Mouse (Mus musculus) urinary bladder, adult 18-20 months (tissue): Measurements from ENCODE around the gene Wdr77.
"Not testable (repeated sequence)": the region's sequence is repeated elsewhere in the genome, so short reads cannot be mapped to it uniquely, and the experiment has no call there.

Experiments used
- DNase-seq, 2 experiments: peaks; one replicate each; pipeline ENCODE4 v3.0.0; 2022; ENCODE audit warnings: low spot score in 2 of 2, mixed read lengths in 2 of 2

Wdr77 gene

DNA sequence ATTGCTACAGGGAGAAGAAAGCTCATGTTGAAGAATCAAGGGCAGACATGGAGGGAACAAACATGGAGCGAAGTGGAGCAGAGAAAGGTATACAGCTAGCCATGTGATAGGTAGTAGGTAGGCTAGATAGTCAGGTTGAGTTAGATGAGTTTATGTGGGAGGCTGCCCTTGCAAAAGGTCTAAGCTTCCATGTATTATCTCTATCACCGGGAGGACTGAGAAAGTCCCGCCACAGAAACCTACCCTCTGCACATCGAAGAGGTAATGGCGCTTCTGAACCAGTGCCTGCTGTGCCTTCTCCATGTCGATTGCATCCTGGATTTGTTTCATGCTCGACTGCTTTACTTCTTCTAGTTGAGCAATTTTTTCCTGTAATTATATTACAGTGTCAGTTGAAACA, 7.8 kb upstream of the Wdr77 start:
- no peak for DNase-seq

DNA sequence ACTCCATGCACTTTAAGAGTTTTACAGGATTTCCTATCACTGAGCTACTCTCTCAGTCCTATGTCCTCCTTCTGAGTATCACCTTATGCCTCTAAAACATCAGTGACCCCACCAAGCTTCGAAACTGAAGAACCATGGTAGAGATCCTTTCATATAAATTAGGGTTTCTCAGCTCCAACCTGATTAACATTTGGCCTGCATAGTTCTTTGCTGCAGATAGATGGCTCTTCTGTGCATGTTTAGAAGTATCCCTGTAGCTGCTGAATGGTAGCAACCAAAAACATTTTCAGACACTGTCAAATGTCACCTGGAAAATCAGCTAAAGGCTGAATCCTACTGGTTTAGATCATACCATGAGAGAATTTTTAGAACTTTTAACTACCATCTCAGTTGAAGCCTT, 1.9 kb upstream of the Wdr77 start:
- no peak for DNase-seq

DNA sequence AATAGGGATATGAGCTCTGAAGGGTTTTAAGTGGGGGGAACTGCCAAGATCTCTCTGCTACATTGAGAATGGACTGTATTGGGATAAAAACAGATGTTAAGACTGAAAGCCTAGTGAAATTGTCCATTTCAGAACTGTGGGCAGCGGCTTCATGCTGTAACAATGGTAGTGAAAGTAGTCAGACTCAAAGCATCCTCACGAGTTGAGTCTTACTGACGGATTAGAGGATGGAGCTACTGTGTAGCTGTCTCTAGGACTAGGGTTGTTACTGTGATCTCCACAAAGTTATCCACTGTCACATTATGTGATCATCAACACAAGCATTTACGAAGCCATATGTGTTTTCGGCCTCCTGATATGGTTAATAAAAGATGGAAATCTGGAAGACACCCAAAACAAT, 965 bp upstream of the Wdr77 start:
- no peak for DNase-seq

DNA sequence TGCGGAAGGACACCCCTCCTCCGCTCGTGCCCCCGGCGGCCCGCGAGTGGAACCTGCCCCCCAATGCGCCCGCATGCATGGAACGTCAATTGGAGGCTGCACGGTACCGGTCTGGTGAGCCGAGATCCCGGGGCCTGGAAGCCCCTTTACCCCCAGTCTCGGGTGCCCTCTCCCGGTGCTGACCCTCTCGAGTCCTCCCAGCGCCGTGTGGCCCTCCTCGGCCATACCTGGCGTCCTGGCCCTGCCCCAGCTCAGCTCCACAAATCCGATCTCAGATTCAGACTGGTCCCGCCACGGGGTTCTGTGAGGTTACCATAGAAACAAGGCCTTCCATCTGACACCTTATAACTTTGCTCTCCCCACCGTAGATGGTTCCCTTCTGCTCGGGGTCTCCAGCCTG, 416 bp downstream of the Wdr77 start:
- no peak for DNase-seq

DNA sequence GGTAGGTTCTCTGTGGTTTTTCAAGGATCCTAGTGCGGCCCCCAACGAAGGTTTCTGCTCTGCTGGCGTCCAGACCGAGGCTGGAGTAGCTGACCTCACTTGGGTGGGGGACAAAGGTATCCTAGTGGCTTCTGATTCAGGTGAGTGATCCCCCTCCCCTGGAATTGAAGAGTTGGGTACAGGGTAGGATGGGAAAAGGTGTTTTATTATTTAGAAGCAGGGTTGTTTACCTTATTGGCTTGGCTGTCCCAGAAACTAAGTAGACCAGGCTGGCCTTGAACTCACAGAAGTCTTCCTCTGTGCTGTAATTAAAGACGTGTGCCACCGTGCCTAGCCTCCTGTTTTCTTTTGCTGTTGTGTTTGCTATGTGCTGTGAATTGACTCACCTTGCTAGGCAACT, 830 bp downstream of the Wdr77 start, which contains the start of gene Atp5f1:
Atp5f1 (minus strand) TSS at position 101 of the 400 bp plus-strand sequence.
- DNase-seq = no peak

DNA sequence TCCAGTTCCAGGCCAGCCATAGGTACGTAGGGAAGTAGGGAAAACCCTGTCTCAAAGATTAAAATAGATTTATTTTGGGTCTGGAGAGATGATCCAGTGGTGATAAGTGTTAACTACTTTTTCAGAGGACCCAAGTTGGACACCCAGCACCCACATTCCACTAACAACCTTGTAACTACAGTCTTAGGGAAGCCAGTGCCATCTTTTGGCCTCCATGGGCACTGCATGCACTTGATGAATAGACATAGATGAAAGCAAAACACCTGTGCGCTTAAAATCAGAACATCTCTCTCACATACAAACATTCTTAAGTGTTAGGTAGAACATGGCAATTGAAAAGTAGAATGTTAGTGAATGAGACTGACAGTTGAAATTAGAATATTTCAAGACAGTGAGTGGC, 1.5 kb downstream of the Wdr77 start:
- DNase-seq = no peak

DNA sequence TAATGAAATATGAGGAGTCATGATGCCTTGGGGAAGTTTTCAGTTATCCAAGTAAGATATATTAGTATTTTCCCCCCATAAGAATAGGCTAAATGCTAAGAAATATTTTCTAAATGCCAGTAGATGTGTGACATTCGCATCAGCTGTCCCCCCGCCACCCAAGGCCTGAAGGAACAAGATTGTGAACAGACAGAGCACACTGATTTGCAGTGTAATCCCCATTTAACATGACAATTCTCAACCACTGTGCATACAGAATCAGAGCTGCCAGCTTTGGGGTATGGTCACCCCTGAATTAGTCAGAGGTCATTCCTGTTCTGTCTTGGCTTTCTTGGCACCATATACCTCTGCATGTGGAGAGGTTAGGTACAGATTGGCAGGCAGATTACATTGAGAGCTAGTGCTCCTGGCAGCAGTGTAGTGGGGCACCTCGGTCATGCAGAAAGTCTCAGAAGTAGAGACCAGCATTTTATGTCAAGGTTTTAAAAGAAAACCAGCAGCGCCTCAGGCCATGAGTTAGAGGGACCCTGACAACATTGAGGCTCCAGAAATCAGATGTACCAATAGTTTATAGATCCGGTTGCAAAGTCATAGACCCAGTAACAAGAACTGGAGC, 12.8 kb downstream of the Wdr77 start:
- DNase-seq = no peak

DNA sequence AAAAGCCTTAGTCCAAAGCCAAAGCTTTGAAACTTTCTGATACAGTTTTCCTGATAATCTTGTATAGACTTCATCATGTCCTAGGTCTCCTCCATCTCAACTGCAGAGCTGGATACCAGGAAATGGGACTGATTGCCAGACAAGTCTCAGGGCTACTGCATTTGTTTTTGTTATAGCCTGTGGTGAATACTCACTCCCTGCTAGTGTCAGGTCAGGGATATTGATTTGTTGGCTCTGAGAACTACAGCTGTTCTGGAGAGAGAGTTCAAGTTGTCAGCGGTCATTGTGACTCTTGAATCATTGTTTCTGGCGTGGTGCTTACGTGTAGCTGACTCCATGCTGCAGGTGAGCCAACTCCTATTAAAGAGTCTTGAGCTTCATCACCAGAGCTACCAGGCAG, 14.2 kb downstream of the Wdr77 start, which contains the start of gene Ovgp1:
Ovgp1 (plus strand) TSS at position 301 of the 400 bp plus-strand sequence.
- DNase-seq = no peak

DNA sequence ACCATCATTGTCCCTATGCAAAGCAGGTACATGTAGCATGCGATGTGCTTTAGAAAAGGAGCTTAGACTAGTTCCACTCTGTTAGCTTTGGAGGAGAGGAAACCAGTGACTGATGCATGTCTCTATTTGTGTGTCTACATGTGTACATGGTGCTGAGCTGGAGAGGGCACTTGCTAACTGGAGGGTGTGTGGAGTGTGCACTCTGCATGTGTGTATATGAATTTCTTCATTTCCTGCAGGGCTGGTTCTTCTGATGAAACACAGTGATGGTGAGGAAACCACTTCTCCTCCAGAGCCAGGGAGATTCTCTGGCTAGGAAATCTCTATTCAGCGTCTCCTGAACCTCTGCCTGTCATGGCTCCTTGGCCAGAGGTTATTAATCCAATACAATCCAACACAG, 15.0 kb downstream of the Wdr77 start:
- DNase-seq = no peak

DNA sequence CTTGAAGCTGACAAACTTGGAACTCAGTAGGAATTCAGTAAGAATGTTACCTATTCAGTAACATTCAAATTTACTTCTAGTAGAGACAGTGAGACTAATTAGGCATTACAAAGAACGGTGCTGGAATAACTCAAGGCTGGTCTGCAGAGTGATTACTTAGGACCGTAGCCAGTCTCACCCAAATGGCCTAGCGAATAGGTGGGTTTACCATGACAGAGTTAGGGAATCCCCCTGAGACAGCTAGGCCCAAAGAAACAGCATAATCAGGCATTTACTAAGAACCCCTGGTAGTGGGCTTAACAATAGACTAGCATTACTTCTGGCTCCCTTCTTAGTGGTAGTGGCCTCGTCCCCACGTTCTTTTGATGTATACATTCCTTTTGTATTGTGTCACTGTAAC, 30.4 kb downstream of the Wdr77 start:
- not testable (repeated sequence) for DNase-seq

DNA sequence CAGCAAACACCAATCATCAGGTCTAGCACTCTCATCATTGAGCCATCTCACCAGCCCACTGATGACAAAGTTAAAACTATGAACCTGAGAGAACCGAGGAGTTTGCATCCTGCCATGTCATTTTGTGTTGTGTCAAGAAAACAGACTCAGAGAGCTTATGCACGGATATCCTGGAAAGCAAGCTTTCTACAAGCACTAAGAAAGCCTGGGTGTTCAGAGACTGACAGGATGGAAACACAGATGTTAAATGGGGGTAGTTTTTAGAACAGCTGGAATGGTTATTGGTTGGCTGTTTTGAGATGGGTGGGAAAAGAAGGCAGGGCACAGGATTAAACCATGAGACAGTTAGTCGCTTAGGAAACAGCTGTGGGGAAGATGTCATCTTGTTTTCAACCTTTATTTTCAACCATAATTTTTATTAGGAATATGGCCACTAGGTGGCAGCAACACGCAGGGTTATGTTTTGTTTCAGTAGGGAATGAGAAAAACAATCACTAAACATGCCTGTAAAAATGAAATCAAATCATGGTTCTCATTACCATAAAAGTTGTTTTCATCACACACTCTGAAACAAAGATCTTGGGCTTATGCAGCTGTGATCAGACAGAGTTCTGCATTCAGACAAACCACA, 32.6 kb downstream of the Wdr77 start:
- peak in 1 of 2 experiments; percentile 18 for DNase-seq

DNA sequence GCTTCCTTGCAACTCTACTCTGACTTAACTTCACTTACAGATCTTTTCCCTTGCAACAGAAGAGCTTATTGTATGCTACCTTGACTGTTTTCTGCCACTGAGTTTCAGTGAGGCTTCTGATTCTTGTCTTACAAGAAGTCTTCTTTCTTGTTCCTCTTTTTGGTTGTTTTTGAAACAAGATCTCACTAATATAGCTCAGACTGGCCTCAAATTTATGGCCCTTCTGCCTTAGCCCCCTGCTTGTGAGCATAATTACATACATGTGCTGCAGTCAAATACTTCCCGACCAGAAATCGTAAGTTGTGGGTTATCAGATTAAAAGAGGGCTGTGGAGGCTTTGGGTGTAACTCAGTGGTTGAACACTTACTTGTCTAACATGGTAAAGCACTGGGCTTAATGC, 35.6 kb downstream of the Wdr77 start:
- DNase-seq = no peak

DNA sequence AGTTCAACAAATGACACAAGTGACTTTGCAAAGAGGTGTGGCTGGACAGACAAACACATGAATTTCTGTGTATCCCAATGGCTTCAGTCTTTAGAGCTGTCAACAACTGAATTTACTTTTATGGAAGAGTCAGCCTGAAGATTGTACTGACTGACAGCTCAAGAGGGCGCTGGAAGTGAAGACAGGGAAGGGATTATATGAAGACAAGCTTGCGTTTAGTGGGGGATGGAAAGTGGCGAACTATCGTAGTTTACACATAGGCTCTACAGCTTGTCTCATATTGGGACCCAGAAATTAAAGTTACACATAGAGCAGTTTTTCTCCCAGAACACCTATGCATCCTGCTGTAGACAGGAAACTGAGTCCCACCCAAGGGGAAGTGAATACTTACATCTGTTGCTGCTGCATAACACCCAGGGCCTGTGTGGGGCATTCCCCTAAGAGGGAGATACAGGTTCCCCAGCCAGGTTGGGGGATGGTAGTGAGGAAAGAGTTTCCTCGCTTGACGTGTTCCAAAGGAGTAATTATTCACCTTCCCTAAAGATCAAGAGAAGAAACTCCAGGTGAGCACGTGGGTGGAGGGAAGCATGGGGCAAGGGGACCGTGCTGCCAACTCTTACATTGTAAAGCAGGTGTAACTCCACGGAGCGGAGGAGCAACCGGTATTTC, 41.7 kb downstream of the Wdr77 start:
- no peak for DNase-seq

DNA sequence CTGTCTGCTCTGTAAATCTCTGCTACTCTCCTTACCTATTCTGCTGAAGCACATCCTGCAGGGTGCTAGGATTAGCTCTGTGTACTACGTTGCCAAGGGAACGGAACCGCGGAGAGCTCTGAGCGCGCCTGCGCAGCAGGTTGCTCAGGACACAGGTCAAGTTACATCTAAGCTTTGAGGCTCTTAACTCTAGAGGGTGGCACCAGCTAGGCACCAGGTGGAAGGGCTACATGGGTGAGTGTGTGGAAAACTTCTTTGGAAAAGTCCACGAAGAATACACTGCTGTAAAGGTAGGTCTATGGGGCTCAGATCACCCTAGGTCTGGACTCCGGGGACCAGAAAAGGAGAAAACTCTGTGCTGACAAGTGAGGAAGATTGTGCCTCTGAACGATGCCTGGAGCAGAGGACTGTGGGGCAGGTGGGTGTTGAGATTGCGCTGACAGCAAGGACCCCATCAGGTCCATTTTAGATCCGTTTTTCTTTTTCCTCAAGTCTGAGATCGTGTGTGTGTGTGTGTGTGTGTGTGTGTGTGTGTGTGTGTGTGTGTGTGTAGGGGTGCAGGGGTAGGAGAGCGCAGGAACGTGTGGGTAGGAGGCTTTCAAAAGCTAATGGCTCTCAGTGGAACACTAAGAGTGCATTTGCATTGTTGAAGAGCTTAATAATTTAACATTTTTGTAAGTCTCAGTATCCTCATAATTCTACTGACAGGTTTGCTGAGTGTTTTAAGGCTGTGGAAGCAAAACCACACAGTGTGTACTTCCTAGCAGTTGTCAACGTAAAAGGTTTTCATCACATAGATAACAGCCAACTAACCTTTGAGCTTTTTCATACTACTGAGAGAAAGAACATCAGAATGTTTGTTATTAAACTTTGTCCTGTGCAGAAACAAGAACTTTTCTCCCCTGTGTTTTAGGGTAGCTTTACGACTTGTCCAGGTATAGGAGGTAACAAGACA, 42.5 kb downstream of the Wdr77 start:
- no peak for DNase-seq

DNA sequence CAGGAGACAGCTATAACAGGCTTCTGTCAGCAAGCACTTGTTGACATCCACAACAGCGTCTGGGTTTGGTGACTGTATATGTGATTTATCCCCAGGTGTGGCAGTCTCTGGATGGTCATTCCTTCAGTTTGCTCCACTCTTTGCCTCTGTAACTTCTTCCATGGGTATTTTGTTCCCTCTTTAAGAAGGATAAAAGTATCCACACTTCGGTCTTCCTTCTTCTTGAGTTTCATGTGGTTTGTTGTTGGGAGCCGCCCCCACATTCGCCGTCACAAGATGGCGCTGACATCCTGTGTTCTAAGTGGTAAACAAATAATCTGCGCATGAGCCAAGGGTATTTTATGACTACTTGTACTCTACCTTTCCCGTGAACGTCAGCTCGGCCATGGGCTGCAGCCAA, 44.2 kb downstream of the Wdr77 start:
- not testable (repeated sequence) for DNase-seq

DNA sequence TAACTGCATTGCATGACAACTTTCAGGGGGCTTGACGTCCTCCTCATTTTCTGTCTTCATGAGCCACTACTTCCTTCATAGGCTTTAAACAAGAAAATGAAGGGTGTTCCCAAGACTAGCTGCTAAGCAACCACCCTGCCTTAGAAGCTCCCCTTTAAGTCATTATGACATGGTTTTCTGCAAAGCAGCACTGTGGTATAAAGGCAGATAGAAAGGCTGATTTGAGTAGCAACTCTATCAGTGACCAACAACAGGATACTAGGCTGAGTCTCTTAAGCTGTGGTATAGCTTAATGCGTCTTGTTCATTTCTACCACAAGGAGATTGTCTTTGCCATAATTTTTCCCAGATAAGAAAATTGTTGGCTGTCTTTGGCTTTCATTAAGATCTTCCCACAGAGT, 55.4 kb downstream of the Wdr77 start, which contains the start of gene Pifo:
Pifo (minus strand) TSS at position 101 of the 400 bp plus-strand sequence.
- no peak for DNase-seq
